Mouse (Mus musculus): ENCODE measurements at regions not wholly inside any gene's neighbourhood (a gene's known extent, or its start where the extent isn't known, plus 50 kb on each side); places are given as distances from the start of the nearest gene placed in this dataset.

DNA sequence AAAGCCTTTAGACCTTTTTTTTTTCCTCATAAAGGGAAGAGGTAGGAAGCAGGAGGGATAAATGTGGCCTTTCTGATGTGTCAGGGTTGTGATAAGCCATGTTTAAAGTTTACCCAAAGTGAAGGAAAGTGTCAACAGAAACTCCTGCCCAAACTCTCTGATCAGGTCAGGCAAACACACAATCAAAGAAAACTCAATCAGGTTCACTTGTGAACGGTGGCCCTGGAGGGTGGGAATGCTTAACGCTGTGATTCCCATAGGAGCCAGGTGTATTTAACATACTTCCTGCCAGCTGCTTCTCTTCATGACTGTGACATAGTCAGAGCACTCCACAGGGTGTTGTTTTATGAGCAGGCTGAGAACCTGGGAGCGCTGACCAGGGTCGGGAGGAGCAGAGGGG, 59.1 kb upstream of the Sox9 start:
- WGBS (ENCODE audit: insufficient replicate concordance) = 42% methylated on average over 4 of the region's 4 CpGs
- H3K27ac ChIP-seq (ENCODE audit: low read depth) = peak overlapping the region; percentile 22; the same call in 1 of the 2 replicates
- H3K4me2 ChIP-seq (ENCODE audit: low read depth, low read length) = no peak overlapping the region
- no peak for DNase-seq
- H3K9ac ChIP-seq (replicated peaks) = no peak overlapping the region
- ATAC-seq = no peak
- no peaks in the 10 kb centered on the region; the same call in 1 of the 2 replicates for H3K9me3 ChIP-seq (ENCODE audit: low read length)
- H3K4me1 ChIP-seq (ENCODE audit: insufficient read depth) = peaks cover 6% of the 10 kb centered on the region; the same call in 1 of the 2 replicates
- H3K27me3 ChIP-seq (ENCODE audit: insufficient read depth, low read length) = no peaks in the 10 kb centered on the region
- no peak overlapping the region for H3K4me3 ChIP-seq (ENCODE audit: low read depth, low read length)
- no peaks in the 10 kb centered on the region for H3K36me3 ChIP-seq (replicated peaks; ENCODE audit: insufficient read depth, low read length)
- TF ChIP-seq CTCF (IDR thresholded peaks at IDR 0.05; ENCODE audit: low read depth) = no peak
- TF ChIP-seq EP300 (IDR thresholded peaks at IDR 0.05; ENCODE audit: low read depth) = no peak

DNA sequence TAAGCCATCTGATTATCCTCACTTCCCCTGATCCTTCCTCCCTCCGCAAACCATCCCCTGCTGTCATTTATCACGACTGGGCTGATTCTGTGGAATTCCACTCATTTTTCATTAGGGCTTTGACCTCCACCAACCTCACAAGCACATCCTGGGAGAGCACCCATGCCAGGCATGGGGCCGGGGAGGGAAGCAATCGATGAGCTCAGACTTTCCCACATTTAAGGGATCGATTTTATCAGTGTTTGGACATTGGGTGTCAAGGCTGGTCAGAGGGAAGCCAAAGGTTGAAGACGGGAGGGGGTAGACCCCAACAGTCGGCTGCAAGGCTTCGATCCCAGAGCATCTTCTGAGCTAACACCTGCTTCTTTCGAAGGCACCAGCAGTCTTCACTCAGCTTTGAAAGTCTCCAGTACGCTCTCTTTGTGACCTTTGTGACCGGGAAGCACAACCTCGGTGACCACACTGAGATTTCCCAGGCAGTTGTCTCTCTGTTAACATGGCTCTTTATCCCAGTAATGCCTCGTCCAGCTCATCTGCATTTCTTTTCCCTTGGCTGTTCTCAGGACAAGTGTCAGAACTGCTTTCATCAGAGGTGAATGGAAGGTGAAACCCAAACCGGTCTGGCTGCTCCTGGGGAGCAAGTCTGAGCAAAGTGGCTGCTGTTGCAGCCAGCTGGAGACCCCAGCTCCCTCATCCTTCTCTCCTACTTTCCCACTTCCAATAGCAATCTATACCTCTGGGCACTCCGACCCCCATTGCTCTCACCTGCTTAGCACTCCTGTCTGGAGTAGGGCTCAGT, 53.7 kb upstream of the Sox9 start:
- H3K27ac ChIP-seq (ENCODE audit: low read depth) = no peak overlapping the region
- 37% methylated on average over 15 of the region's 15 CpGs for WGBS (ENCODE audit: insufficient replicate concordance)
- H3K36me3 ChIP-seq (replicated peaks; ENCODE audit: insufficient read depth, low read length) = no peaks in the 10 kb centered on the region
- H3K4me2 ChIP-seq (ENCODE audit: low read depth, low read length) = no peak overlapping the region
- no peaks in the 10 kb centered on the region for H3K9me3 ChIP-seq (ENCODE audit: low read length)
- TF ChIP-seq CTCF (IDR thresholded peaks at IDR 0.05; ENCODE audit: low read depth) = no peak
- TF ChIP-seq EP300 (IDR thresholded peaks at IDR 0.05; ENCODE audit: low read depth) = no peak
- H3K4me1 ChIP-seq (ENCODE audit: insufficient read depth) = peaks cover 10% of the 10 kb centered on the region; the same call in 1 of the 2 replicates
- no peak overlapping the region for H3K4me3 ChIP-seq (ENCODE audit: low read depth, low read length)
- DNase-seq = peak; percentile 21
- H3K27me3 ChIP-seq (ENCODE audit: insufficient read depth, low read length) = no peaks in the 10 kb centered on the region
- no peak overlapping the region for H3K9ac ChIP-seq (replicated peaks)
- ATAC-seq = peak; percentile 57; the same call in 1 of the 2 replicates
